Mouse (Mus musculus): ENCODE results near the gene Ndufaf2.

- TF ChIP-seq USF1 (IDR thresholded peaks at IDR 0.05; ENCODE audit: low read depth, low read length) (no peak), E2F4 (IDR thresholded peaks at IDR 0.05; ENCODE audit: insufficient replicate concordance, low read depth, low read length) (no peak), MAX (IDR thresholded peaks at IDR 0.05; ENCODE audit: low read length) (no peak), EP300 (IDR thresholded peaks at IDR 0.05; ENCODE audit: low read length) (no peak), MAZ (IDR thresholded peaks at IDR 0.05; ENCODE audit: low read depth, low read length) (no peak), JUN (IDR thresholded peaks at IDR 0.05; ENCODE audit: insufficient read depth, low read depth, low read length) (no peak), POLR2A (IDR thresholded peaks at IDR 0.05; ENCODE audit: low read depth, low read length) (no peak), CTCF (conservative IDR thresholded peaks at IDR 0.05 in 1 of 2, IDR thresholded peaks at IDR 0.05 in 1 of 2; ENCODE audit: low read depth in 2 of 2, low read length in 2 of 2) (no peak), NRF1 (IDR thresholded peaks at IDR 0.05; ENCODE audit: low read depth, low read length) (no peak)
Measured at GRCm38 (mm10) chr13:108170511-108170910, 12.1 kb upstream of the Ndufaf2 start.

Measured in CH12.LX (cell line).